Mouse (Mus musculus): ENCODE results near the gene N4bp2l1. TPM values are rescaled to one million over a fixed set of nuclear protein-coding genes. Genes with fewer than 3 reads are reported as not detected.

Gene N4bp2l1
- polyA plus RNA-seq, 1 experiment = 15.9 TPM

DNA sequence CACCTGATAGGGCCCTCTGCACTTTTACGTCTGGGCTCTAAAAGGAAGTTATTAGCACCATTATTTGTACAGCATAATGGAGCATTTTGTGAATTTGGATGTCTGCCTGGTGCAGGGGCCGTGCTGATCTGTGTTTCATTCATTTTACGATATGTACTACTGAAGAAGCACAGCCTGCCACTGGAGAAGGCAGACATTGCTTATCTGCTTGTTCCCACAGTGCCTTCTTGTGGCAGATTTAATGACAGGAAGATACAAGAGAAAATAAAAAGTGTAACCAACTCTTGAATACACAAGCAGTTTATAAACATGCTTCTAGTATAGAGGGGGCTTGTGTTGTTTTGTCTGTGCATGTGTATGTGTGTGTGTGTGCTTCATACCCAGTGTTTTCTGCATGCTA is 45.4 kb downstream of the N4bp2l1 start:
- TF ChIP-seq POLR2A (IDR thresholded peaks at IDR 0.05; ENCODE audit: borderline replicate concordance, extremely low read depth, insufficient read depth, insufficient read length, poor library complexity, severe bottlenecking) = no peak
- no peak for TF ChIP-seq CTCF (IDR thresholded peaks at IDR 0.05; ENCODE audit: borderline replicate concordance, extremely low read depth, insufficient read depth, insufficient read length)
- peak; percentile 32 for DNase-seq (ENCODE audit: low read depth)

DNA sequence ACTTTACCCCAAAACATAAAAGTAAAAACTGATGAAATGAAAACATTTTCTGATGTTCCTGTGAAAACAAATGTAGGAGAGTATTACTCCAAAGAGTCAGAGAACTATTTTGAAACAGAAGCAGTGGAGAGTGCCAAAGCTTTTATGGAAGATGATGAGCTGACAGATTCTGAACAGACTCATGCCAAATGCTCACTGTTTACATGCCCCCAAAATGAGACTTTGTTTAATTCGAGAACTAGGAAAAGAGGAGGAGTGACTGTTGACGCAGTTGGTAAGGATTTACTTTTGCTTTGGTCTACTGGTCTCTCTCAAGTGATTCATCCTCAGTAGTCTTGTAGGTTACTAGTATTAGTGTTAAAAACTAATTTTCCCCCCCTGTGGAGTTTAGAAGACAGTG is 53.8 kb downstream of the N4bp2l1 start:
- DNase-seq (ENCODE audit: low read depth) = no peak
- TF ChIP-seq POLR2A (IDR thresholded peaks at IDR 0.05; ENCODE audit: borderline replicate concordance, extremely low read depth, insufficient read depth, insufficient read length, poor library complexity, severe bottlenecking) (no peak), CTCF (IDR thresholded peaks at IDR 0.05; ENCODE audit: borderline replicate concordance, extremely low read depth, insufficient read depth, insufficient read length) (no peak)

DNA sequence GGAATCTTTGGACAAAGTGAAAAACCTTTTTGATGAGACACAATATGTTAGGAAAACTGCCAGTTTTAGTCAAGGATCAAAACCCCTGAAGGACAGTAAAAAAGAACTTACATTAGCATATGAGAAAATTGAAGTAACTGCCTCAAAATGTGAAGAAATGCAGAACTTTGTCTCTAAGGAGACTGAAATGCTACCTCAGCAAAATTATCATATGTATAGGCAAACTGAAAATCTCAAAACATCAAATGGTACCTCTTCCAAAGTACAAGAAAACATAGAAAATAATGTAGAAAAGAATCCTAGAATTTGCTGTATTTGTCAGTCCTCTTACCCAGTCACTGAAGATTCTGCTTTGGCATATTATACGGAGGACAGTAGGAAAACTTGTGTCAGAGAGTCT is 55.7 kb downstream of the N4bp2l1 start:
- no peak for TF ChIP-seq POLR2A (IDR thresholded peaks at IDR 0.05; ENCODE audit: borderline replicate concordance, extremely low read depth, insufficient read depth, insufficient read length, poor library complexity, severe bottlenecking)
- TF ChIP-seq CTCF (IDR thresholded peaks at IDR 0.05; ENCODE audit: borderline replicate concordance, extremely low read depth, insufficient read depth, insufficient read length) = no peak
- DNase-seq (ENCODE audit: low read depth) = no peak

GRCm38 (mm10) chr5:150525239-150525638 is 71.7 kb downstream of the N4bp2l1 start:
- no peak for DNase-seq (ENCODE audit: low read depth)
- TF ChIP-seq POLR2A (IDR thresholded peaks at IDR 0.05; ENCODE audit: borderline replicate concordance, extremely low read depth, insufficient read depth, insufficient read length, poor library complexity, severe bottlenecking) (no peak), CTCF (IDR thresholded peaks at IDR 0.05; ENCODE audit: borderline replicate concordance, extremely low read depth, insufficient read depth, insufficient read length) (no peak)

DNA sequence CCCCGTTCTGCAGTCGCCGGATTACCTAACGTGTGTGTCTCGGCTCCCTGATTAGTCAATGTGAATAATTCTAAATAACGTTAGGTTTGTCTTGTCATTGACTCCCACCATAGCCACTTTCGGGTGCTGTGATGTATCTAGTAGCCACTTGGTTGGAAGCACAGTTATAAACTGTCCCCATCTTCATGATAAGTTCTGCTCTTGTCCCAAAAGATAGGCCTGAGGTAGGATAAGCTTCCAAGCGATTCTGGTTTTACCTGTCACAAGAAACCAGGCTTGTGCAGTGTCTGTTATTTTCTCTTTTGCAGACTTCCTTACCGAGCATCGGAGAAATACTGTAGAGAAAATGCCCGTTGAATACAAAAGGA is 74.1 kb downstream of the N4bp2l1 start:
- DNase-seq (ENCODE audit: low read depth) = no peak
- TF ChIP-seq POLR2A (IDR thresholded peaks at IDR 0.05; ENCODE audit: borderline replicate concordance, extremely low read depth, insufficient read depth, insufficient read length, poor library complexity, severe bottlenecking) (no peak), CTCF (IDR thresholded peaks at IDR 0.05; ENCODE audit: borderline replicate concordance, extremely low read depth, insufficient read depth, insufficient read length) (no peak)

DNA sequence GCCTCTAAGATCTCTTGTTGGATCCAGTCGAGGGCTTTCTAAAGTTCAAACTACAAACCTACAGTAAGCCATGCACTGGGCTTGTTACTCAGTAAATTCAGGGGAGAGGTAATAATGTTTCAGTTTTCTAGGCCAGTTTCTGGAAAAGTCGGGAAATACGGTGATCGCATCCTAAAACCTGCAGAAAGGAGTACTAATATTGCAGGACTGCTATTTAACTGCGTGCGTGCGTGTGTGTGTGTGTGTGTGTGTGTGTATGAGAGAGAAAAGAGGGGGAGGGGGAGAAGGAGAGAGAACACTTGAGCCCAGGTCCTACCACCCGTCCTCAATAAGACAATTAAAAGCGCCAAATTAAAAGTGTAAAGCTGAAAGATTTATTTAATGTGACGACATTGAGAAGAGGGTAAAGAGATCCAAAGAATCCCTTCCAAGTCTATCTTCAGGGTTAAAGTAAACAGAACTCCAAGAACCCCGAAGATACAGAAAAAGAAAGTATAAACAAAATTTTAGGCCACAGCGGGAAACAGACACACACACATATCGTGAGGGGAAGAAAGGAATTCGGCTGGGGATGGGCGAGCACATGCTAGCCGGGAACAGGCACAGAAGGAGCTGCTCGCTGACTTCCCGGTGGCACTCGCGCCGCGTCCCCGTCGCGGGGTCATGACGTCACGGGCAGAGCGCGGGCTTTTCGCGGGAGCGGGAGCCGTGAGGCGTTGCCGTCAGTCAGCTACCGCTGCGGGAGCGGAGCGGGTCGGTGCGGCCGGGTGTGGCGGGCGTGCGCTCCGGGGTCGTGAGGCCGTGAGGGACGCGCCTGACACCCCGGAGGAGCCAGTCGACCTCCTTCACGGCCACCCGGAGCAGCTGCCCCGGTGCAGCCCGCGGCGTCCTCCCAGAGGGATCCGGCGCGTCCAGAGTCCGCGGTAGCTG is 74.8 kb downstream of the N4bp2l1 start, which contains the start of gene Brca2:
Brca2 (plus strand) TSS at position 694 of the 930 bp plus-strand sequence.
- DNase-seq (ENCODE audit: low read depth) = peak; percentile 96
- TF ChIP-seq CTCF (IDR thresholded peaks at IDR 0.05; ENCODE audit: borderline replicate concordance, extremely low read depth, insufficient read depth, insufficient read length) (no peak), POLR2A (IDR thresholded peaks at IDR 0.05; ENCODE audit: borderline replicate concordance, extremely low read depth, insufficient read depth, insufficient read length, poor library complexity, severe bottlenecking) (peak; percentile 95)

Other genes with a start within 250 kb of the N4bp2l1 start
- not detected in 2 replicates for gene Zar1l, start 79.0 kb downstream of the N4bp2l1 start, polyA plus RNA-seq (2012; rRNA removed)
- gene Brca2, start 74.6 kb downstream of the N4bp2l1 start, polyA plus RNA-seq (2012; rRNA removed) = 13.6 and 14.9 TPM in 2 replicates
- 24.7 and 31.0 TPM in 2 replicates for gene N4bp2l2, start 69.0 kb upstream of the N4bp2l1 start, polyA plus RNA-seq (2012; rRNA removed)
- 34.3 and 48.5 TPM in 2 replicates for gene Pds5b, start 76.6 kb upstream of the N4bp2l1 start, polyA plus RNA-seq (2012; rRNA removed)